Mouse (Mus musculus): ENCODE data around the gene Pprc1.

DNA sequence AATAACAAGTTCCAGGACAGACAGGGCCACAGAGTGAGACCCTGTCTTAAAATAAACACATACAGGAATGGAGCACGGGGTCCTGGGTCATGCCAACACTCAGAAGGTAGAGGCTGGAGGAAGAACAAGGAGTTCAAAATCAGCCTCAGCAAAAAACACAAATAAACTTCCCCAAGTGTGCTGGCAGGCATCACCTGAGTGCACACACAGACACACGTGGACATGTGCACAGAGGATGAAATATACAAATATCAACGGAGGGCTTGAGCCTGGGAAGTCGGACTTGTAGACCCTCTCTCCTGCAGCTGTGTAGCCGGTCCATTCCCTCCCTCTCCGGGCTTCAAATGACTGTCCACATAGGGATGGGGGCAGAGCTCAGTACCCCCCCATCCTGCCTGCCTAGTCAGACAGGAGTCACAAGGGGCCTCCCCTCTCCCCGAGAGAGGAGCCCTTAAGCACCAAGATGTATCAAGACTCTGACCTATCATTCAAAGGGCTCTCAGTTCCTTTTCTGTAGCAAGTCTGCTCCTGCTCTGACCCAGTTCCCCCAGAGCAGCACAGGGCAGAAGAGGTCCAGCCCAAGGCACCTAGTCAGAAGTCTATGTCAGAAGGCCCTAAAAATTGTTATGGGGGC, 3.3 kb upstream of the Pprc1 start:
- TF ChIP-seq CTCF (IDR thresholded peaks at IDR 0.05; ENCODE audit: extremely low read depth, insufficient read length, insufficient replicate concordance, low read depth, low read length) (no peak), POLR2A (IDR thresholded peaks at IDR 0.05; ENCODE audit: low read depth, low read length) (no peak)
